Mouse (Mus musculus): Measurements from ENCODE around the gene Per1. TPM values are rescaled to one million over a fixed set of nuclear protein-coding genes. Genes with fewer than 3 reads are reported as not detected.
A peak's percentile ranks its signal among the peaks of the same experiment; 100 is the strongest.

Per1 gene
- 10.5 and 15.1 TPM in 2 replicates for polyA plus RNA-seq (2014; fragmentation: Nextera tagmentation; extraction: Ambion mirVana)

GRCm38 (mm10) chr11:69094697-69095429 is at the start of gene Per1:
Gene Per1 (plus strand): TSS chr11:69095217.
- Histone ChIP-seq H3K4me1 (ENCODE audit: control insufficient read depth, insufficient read depth, low read length) (peaks cover 31% of the 10 kb centered on the region), H3K9ac (replicated peaks; ENCODE audit: low read depth, low read length) (peak within 1 kb of the TSS; percentile 47), H3K27me3 (ENCODE audit: control insufficient read depth, insufficient read depth, low read length) (no peaks in the 10 kb centered on the region), H3K4me3 (ENCODE audit: low read depth, low read length) (peak within 1 kb of the TSS; percentile 46), H3K9me3 (ENCODE audit: control insufficient read depth, low read depth, low read length) (no peaks in the 10 kb centered on the region), H3K27ac (ENCODE audit: low read length) (peak within 1 kb of the TSS; percentile 88), H3K4me2 (replicated peaks; ENCODE audit: low read depth, low read length) (peak within 1 kb of the TSS; percentile 83), H3K36me3 (ENCODE audit: control insufficient read depth, insufficient read depth, low read length) (peaks cover 22% of the 10 kb centered on the region)
- peak; percentile 94 for ATAC-seq (ENCODE audit: insufficient number of reproducible peaks, insufficient read depth, low FRiP score, low read depth)
- under 1% methylated on average over 37 of the region's 37 CpGs for WGBS

- H3K36me3 ChIP-seq (ENCODE audit: control insufficient read depth, insufficient read depth, low read length), result peaks cover 17% of the 10 kb centered on the region; the same call in 1 of the 2 replicates
- peak; percentile 81 for ATAC-seq (ENCODE audit: insufficient number of reproducible peaks, insufficient read depth, low FRiP score, low read depth)
- H3K4me2 ChIP-seq (replicated peaks; ENCODE audit: low read depth, low read length), result peak within 1 kb of the TSS; percentile 65
- peak within 1 kb of the TSS; percentile 73 for H3K9ac ChIP-seq (replicated peaks; ENCODE audit: low read depth, low read length)
- H3K4me1 ChIP-seq (ENCODE audit: control insufficient read depth, insufficient read depth, low read length), result peaks cover 9% of the 10 kb centered on the region
- peak within 1 kb of the TSS; percentile 60 for H3K4me3 ChIP-seq (ENCODE audit: low read depth, low read length)
- no peaks in the 10 kb centered on the region for H3K9me3 ChIP-seq (ENCODE audit: control insufficient read depth, low read depth, low read length)
- no peaks in the 10 kb centered on the region for H3K27me3 ChIP-seq (ENCODE audit: control insufficient read depth, insufficient read depth, low read length)
- H3K27ac ChIP-seq (ENCODE audit: low read length), result peak within 1 kb of the TSS; percentile 86
- under 1% methylated on average over 54 of the region's 54 CpGs for WGBS
Measured at GRCm38 (mm10) chr11:69045531-69046394, 49.3 kb upstream of the Per1 start, which contains the start of gene Aurkb. Gene Aurkb (plus strand): TSS chr11:69045647.

- H3K27ac ChIP-seq (ENCODE audit: low read length), result peak overlapping the region; percentile 86
- H3K4me2 ChIP-seq (replicated peaks; ENCODE audit: low read depth, low read length), result peak overlapping the region; percentile 65
Measured at GRCm38 (mm10) chr11:69046395-69046774, 48.6 kb upstream of the Per1 start.

GRCm38 (mm10) chr11:69047592-69047991 is 47.4 kb upstream of the Per1 start:
- no peak overlapping the region for H3K9ac ChIP-seq (replicated peaks; ENCODE audit: low read depth, low read length)
- ATAC-seq (ENCODE audit: insufficient number of reproducible peaks, insufficient read depth, low FRiP score, low read depth), result no peak
- 0 out of 2 replicates have a peak overlapping the region, but pooled peaks have one; percentile 65 for H3K4me2 ChIP-seq (replicated peaks; ENCODE audit: low read depth, low read length)
- no peaks in the 10 kb centered on the region for H3K27me3 ChIP-seq (ENCODE audit: control insufficient read depth, insufficient read depth, low read length)
- no peak overlapping the region for H3K27ac ChIP-seq (ENCODE audit: low read length)
- H3K4me3 ChIP-seq (ENCODE audit: low read depth, low read length), result no peak overlapping the region
- H3K4me1 ChIP-seq (ENCODE audit: control insufficient read depth, insufficient read depth, low read length), result peaks cover 9% of the 10 kb centered on the region
- 81% methylated on average over 12 of the region's 12 CpGs for WGBS
- no peaks in the 10 kb centered on the region for H3K9me3 ChIP-seq (ENCODE audit: control insufficient read depth, low read depth, low read length)
- H3K36me3 ChIP-seq (ENCODE audit: control insufficient read depth, insufficient read depth, low read length), result peaks cover 22% of the 10 kb centered on the region

More at GRCm38 (mm10) chr11:69046395-69046774, 48.6 kb upstream of the Per1 start:
- Histone ChIP-seq H3K27me3 (ENCODE audit: control insufficient read depth, insufficient read depth, low read length) (no peaks in the 10 kb centered on the region), H3K36me3 (ENCODE audit: control insufficient read depth, insufficient read depth, low read length) (peaks cover 22% of the 10 kb centered on the region), H3K9me3 (ENCODE audit: control insufficient read depth, low read depth, low read length) (no peaks in the 10 kb centered on the region), H3K4me1 (ENCODE audit: control insufficient read depth, insufficient read depth, low read length) (peaks cover 9% of the 10 kb centered on the region), H3K4me3 (ENCODE audit: low read depth, low read length) (peak overlapping the region; percentile 60), H3K9ac (replicated peaks; ENCODE audit: low read depth, low read length) (peak overlapping the region; percentile 73)
- no peak for ATAC-seq (ENCODE audit: insufficient number of reproducible peaks, insufficient read depth, low FRiP score, low read depth)
- 6% methylated on average over 9 of the region's 9 CpGs for WGBS

- Histone ChIP-seq H3K36me3 (ENCODE audit: control insufficient read depth, insufficient read depth, low read length) (peaks cover 22% of the 10 kb centered on the region), H3K4me2 (replicated peaks; ENCODE audit: low read depth, low read length) (no peak overlapping the region), H3K9me3 (ENCODE audit: control insufficient read depth, low read depth, low read length) (no peaks in the 10 kb centered on the region), H3K27me3 (ENCODE audit: control insufficient read depth, insufficient read depth, low read length) (no peaks in the 10 kb centered on the region), H3K9ac (replicated peaks; ENCODE audit: low read depth, low read length) (no peak overlapping the region), H3K27ac (ENCODE audit: low read length) (no peak overlapping the region), H3K4me3 (ENCODE audit: low read depth, low read length) (no peak overlapping the region), H3K4me1 (ENCODE audit: control insufficient read depth, insufficient read depth, low read length) (peaks cover 9% of the 10 kb centered on the region)
- 88% methylated on average over 14 of the region's 14 CpGs for WGBS
- ATAC-seq (ENCODE audit: insufficient number of reproducible peaks, insufficient read depth, low FRiP score, low read depth), result no peak
Measured at GRCm38 (mm10) chr11:69048151-69048550, 46.9 kb upstream of the Per1 start.

- Histone ChIP-seq H3K36me3 (ENCODE audit: control insufficient read depth, insufficient read depth, low read length) (peaks cover 22% of the 10 kb centered on the region), H3K9me3 (ENCODE audit: control insufficient read depth, low read depth, low read length) (no peaks in the 10 kb centered on the region), H3K4me3 (ENCODE audit: low read depth, low read length) (no peak overlapping the region), H3K27ac (ENCODE audit: low read length) (no peak overlapping the region), H3K4me2 (replicated peaks; ENCODE audit: low read depth, low read length) (no peak overlapping the region), H3K9ac (replicated peaks; ENCODE audit: low read depth, low read length) (no peak overlapping the region), H3K4me1 (ENCODE audit: control insufficient read depth, insufficient read depth, low read length) (peaks cover 9% of the 10 kb centered on the region), H3K27me3 (ENCODE audit: control insufficient read depth, insufficient read depth, low read length) (no peaks in the 10 kb centered on the region)
- 92% methylated on average over 8 of the region's 8 CpGs for WGBS
- no peak for ATAC-seq (ENCODE audit: insufficient number of reproducible peaks, insufficient read depth, low FRiP score, low read depth)
Measured at GRCm38 (mm10) chr11:69050748-69051147, 44.3 kb upstream of the Per1 start.

GRCm38 (mm10) chr11:69051771-69052170 is 43.2 kb upstream of the Per1 start:
- Histone ChIP-seq H3K4me3 (ENCODE audit: low read depth, low read length) (no peak overlapping the region), H3K9me3 (ENCODE audit: control insufficient read depth, low read depth, low read length) (no peaks in the 10 kb centered on the region), H3K27me3 (ENCODE audit: control insufficient read depth, insufficient read depth, low read length) (no peaks in the 10 kb centered on the region), H3K4me1 (ENCODE audit: control insufficient read depth, insufficient read depth, low read length) (peaks cover 4% of the 10 kb centered on the region), H3K9ac (replicated peaks; ENCODE audit: low read depth, low read length) (no peak overlapping the region), H3K36me3 (ENCODE audit: control insufficient read depth, insufficient read depth, low read length) (peaks cover 22% of the 10 kb centered on the region), H3K27ac (ENCODE audit: low read length) (no peak overlapping the region), H3K4me2 (replicated peaks; ENCODE audit: low read depth, low read length) (no peak overlapping the region)
- 80% methylated on average over 4 of the region's 4 CpGs for WGBS
- no peak for ATAC-seq (ENCODE audit: insufficient number of reproducible peaks, insufficient read depth, low FRiP score, low read depth)

GRCm38 (mm10) chr11:69052824-69053421 is 42.1 kb upstream of the Per1 start:
- 81% methylated on average over 2 of the region's 2 CpGs for WGBS
- no peak overlapping the region for H3K4me3 ChIP-seq (ENCODE audit: low read depth, low read length)
- no peak for ATAC-seq (ENCODE audit: insufficient number of reproducible peaks, insufficient read depth, low FRiP score, low read depth)
- no peaks in the 10 kb centered on the region for H3K4me1 ChIP-seq (ENCODE audit: control insufficient read depth, insufficient read depth, low read length)
- H3K9ac ChIP-seq (replicated peaks; ENCODE audit: low read depth, low read length), result no peak overlapping the region
- H3K27ac ChIP-seq (ENCODE audit: low read length), result no peak overlapping the region
- H3K27me3 ChIP-seq (ENCODE audit: control insufficient read depth, insufficient read depth, low read length), result no peaks in the 10 kb centered on the region
- no peaks in the 10 kb centered on the region for H3K9me3 ChIP-seq (ENCODE audit: control insufficient read depth, low read depth, low read length)
- H3K36me3 ChIP-seq (ENCODE audit: control insufficient read depth, insufficient read depth, low read length), result peaks cover 22% of the 10 kb centered on the region
- no peak overlapping the region for H3K4me2 ChIP-seq (replicated peaks; ENCODE audit: low read depth, low read length)
